Mouse (Mus musculus): ENCODE data around the gene Naaladl2. TPM values are rescaled to one million over a fixed set of nuclear protein-coding genes. Genes with fewer than 3 reads are reported as not detected.

Naaladl2 gene
- total RNA-seq, 2 experiments from 2014 or later = 2.1 TPM; not detected in 1

- ATAC-seq (replicated peaks; ENCODE audit: low FRiP score, poor library complexity, severe bottlenecking) = no peak
These were observed 424.8 kb downstream of the Naaladl2 start for GRCm38 (mm10) chr3:24719181-24719749.

GRCm38 (mm10) chr3:24714770-24715169 is 429.3 kb downstream of the Naaladl2 start:
- ATAC-seq (replicated peaks; ENCODE audit: low FRiP score, poor library complexity, severe bottlenecking) = no peak

DNA sequence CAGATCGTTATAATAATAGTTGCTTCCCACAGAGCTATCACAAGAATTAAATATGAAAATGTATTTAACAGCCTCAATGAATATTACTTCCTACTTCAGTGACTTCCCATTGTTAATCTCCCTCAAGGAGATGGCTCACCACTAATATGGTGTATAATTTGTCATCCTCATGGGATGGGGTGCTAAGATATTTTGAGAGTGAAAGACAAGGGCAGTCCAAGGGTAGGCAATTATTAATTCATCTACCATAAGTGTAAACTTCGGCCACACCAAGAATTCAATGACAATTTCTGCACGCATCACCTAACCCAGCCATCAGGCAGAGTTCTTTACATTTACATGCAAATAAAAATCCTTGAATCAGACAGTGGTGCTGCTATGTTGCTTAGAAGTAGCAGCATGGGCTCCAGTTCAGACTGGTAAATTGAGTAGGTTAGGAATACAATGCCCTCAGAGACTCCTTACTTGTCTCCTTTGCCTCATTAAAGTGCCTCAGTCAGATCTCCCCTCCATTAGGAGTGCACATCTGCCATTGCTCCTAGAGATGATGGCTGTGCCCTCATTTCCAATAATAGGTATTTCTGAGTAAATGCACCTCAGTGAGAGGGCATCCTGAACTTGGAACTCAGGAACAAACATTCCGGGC is 438.2 kb downstream of the Naaladl2 start:
- no peak for ATAC-seq (replicated peaks; ENCODE audit: low FRiP score, poor library complexity, severe bottlenecking)

DNA sequence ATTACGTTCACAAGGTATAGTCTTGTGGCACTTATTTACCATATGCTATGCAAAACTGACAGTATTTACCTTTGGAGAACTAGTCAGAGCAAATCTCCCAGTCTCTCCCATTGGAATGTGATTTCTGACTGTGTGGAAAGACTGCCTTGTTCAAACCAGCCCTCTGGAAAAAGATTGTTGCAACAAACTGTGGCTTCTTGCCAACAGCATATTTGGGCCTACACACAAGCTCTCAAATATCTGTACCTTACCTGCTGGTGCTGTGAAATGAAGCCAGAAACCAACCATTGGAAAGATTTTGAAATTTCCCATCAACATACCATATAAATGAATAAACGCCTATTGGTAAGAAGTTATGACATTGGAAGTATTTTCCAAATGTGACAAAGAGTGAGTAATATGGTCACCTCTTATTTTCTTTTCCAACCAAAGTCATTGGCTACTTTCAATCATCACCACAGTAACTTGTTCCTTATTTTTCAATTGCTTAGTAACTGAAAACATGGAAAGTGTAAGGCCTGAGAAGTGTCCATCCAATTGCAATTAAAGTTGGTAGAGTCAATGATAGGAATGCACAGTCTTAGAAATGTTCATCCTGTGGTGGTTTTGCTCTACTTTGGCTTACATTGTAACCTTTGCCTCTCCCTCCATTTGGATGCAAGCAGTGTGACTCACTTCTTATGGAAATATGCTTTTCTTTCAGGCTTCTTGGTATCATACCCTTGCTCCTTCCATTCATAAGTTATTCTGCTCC is 453.7 kb downstream of the Naaladl2 start:
- no peak for ATAC-seq (replicated peaks; ENCODE audit: low FRiP score, poor library complexity, severe bottlenecking)

GRCm38 (mm10) chr3:24670500-24670899 is 473.6 kb downstream of the Naaladl2 start:
- no peak for ATAC-seq (replicated peaks; ENCODE audit: low FRiP score, poor library complexity, severe bottlenecking)

- ATAC-seq (replicated peaks; ENCODE audit: low FRiP score, poor library complexity, severe bottlenecking) = no peak
These were observed 475.8 kb downstream of the Naaladl2 start for GRCm38 (mm10) chr3:24668052-24668916.

DNA sequence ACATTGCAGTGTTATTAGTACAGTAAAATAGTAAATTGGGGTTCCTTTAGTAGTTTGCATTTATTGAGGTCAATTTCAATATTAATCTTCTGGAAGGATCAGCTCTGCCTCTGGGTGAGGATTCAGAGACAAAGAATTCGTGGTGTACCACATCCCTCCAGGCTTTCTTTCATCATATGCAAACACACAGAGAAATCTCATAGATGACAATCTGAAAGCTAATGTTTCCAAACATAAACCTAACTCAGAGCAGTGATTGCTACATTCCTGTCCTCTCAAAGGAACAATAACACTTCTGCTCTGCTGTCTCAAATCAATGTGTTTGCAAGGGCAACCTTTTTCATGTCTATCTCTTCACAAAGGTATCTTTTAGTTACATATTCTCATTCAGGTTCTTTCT is 478.7 kb downstream of the Naaladl2 start:
- no peak for ATAC-seq (replicated peaks; ENCODE audit: low FRiP score, poor library complexity, severe bottlenecking)

DNA sequence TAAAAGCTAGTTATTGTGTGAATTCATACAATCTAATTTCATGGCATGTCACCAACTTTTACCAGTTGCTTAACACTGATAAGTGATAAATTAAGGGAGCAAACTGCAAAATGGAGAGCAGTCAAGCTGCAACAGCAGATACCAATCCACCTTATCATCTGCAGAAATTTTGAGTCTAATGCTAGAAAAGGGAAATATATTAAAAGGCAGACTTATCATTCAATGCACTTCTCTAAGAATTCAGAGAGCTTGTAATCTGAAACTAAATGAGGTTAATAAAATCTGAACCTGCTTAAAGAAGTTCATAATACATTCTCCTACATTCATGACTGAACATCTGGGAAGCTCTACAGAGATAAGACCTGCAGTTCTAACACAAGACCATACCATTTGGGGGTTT is 480.3 kb downstream of the Naaladl2 start:
- ATAC-seq (replicated peaks; ENCODE audit: low FRiP score, poor library complexity, severe bottlenecking) = no peak

- no peak for ATAC-seq (replicated peaks; ENCODE audit: low FRiP score, poor library complexity, severe bottlenecking)
These were observed 514.0 kb downstream of the Naaladl2 start for GRCm38 (mm10) chr3:24630032-24630431.

- ATAC-seq (replicated peaks; ENCODE audit: low FRiP score, poor library complexity, severe bottlenecking) = no peak
These were observed 538.6 kb downstream of the Naaladl2 start for GRCm38 (mm10) chr3:24605485-24605884.

DNA sequence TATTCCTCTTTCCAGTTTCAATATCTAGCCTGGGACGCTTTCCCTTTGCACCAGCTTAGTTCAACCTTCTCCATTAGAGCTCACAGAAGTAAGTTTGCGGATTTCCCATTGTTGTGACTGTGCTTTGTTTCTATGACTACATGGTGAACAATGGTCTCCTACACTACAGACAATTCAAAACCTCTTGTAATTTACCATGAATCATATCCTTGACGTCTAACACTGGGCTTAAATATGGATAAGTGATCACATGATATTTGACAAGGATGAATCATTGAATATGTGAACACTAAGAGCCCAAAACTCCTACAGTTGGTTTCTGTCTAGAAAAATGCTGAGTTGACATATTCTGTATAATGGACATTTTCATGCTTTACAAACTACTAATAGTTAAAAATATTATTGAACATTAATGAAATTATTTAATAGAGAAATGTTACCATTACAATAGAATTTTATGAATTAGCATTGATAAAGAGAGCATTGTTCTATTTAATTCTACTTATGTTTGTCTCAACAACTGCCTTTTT is 539.2 kb downstream of the Naaladl2 start:
- no peak for ATAC-seq (replicated peaks; ENCODE audit: low FRiP score, poor library complexity, severe bottlenecking)

GRCm38 (mm10) chr3:24595447-24595846 is 548.6 kb downstream of the Naaladl2 start:
- ATAC-seq (replicated peaks; ENCODE audit: low FRiP score, poor library complexity, severe bottlenecking) = no peak

GRCm38 (mm10) chr3:24556617-24557016 is 587.4 kb downstream of the Naaladl2 start:
- ATAC-seq (replicated peaks; ENCODE audit: low FRiP score, poor library complexity, severe bottlenecking) = no peak

DNA sequence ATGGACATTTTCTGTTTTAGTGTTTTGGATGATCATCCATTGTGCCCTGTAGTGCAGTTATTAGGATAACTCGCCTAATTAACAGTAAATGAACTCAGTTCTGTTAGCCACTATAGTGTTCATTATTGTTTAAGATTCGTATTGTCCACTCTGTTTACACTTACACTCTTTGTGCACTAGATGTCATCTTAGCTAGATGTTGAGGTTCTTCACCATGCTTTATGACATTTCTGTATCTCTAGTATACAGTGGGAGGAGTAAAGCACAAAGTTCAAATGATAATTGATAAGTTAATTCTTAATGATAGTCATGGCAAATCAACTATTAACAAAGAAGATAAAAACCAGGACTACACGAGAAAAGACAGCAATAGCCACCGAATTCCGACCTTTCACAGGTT is 590.4 kb downstream of the Naaladl2 start:
- ATAC-seq (replicated peaks; ENCODE audit: low FRiP score, poor library complexity, severe bottlenecking) = no peak

DNA sequence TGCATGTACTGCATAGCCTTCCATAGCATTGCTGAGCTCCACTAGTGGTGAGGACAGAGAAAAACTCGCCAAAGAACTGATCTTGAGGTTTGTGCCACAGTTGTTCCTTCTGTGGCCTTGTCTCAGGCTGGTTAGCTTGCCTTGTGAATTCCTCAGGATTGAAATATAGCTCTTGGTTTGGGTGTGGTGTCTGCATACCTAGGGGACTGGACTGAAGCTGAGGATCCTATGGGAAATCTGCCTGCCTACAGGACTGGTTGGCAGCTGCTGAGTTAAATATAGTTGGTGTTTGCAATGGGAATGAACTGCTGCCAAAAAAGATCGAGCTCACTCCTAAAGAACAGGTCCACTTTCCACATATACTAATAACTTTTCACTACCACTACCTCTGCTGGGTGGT is 591.4 kb downstream of the Naaladl2 start:
- ATAC-seq (replicated peaks; ENCODE audit: low FRiP score, poor library complexity, severe bottlenecking) = no peak

DNA sequence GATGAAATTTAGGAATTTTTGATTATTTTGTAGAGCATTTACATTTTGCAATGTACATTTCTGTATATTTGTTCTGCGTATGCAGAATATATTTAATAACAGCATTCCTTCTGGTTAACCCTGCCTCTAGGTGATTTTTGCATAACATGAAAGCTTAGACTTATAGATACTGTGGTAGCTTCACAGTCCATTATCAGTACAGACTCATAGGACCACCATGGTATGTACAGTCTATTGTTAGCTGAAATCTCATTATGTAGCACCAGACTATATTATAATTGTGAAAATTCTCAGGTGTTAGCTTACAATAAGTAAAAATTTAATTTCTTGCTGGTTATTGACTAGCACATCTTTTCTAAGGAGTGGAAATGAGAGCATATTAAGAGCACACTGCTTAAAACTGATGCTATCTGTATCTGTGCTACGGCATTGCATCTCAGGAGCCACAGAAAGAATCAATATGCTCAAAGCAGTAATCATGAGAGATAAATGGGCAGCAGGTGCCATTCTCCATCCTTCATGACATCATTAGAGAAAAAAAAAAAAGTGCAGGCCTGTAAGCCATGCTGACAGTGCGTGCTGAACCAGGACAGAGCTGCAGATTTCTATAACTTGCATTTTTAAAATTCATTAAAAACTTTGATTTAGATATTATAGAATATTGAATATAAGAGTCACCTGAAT is 610.1 kb downstream of the Naaladl2 start:
- no peak for ATAC-seq (replicated peaks; ENCODE audit: low FRiP score, poor library complexity, severe bottlenecking)

GRCm38 (mm10) chr3:24514918-24515317 is 629.1 kb downstream of the Naaladl2 start:
- ATAC-seq (replicated peaks; ENCODE audit: low FRiP score, poor library complexity, severe bottlenecking) = no peak

- ATAC-seq (replicated peaks; ENCODE audit: low FRiP score, poor library complexity, severe bottlenecking) = no peak
These were observed 657.5 kb downstream of the Naaladl2 start for GRCm38 (mm10) chr3:24486456-24487112.

- no peak for ATAC-seq (replicated peaks; ENCODE audit: low FRiP score, poor library complexity, severe bottlenecking)
These were observed 680.1 kb downstream of the Naaladl2 start for GRCm38 (mm10) chr3:24463941-24464340.

Measured in erythroid progenitor cell, adult 5-6 weeks (primary cell).